Mouse (Mus musculus) mouse trophoblast stem cell (cell line): ENCODE measurements around the gene Tlk2.

Experiments
- in situ Hi-C, 2 experiments: fragments of 300-500 bp; cut with MseI, MboI; formaldehyde crosslinking; loops; 2 replicates in 1 of 2; 3 replicates in 1 of 2; pipeline ENCODE4 v1.15.1; 2025

The Tlk2 gene

GRCm38 (mm10) chr11:105164516-105165510 is 13.8 kb upstream of the Tlk2 start:
- in situ Hi-C loops = no loop called here

DNA sequence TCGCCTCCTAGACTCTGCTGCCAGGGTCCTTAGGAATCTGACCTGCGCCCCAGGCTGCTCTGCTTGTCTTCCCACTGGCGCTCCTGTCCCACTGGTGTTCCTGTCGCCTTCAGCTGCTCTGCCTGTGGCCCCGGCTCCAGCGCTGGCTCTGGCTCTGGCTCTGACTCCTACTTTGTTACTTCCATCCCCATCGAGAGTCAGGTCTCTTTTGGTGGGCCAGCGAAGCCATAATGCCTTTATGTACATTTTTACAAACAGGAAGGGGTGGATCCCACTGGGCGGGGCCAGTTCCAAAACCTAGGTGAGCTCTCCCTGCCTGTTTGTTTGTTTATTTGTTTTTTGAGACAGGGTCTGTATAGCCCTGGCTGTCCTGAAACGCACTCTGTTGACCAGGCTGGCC is 11.8 kb upstream of the Tlk2 start:
- in situ Hi-C loops = no loop called here

- in situ Hi-C loops = no loop called here
Observed at GRCm38 (mm10) chr11:105179523-105179922, 916 bp downstream of the Tlk2 start.

GRCm38 (mm10) chr11:105180471-105181091 is 2.0 kb downstream of the Tlk2 start:
- in situ Hi-C loops = no loop called here

GRCm38 (mm10) chr11:105181126-105181637 is 2.6 kb downstream of the Tlk2 start:
- in situ Hi-C loops = no loop called here

- in situ Hi-C loops = no loop called here
Observed at GRCm38 (mm10) chr11:105181689-105182460, 3.3 kb downstream of the Tlk2 start.

DNA sequence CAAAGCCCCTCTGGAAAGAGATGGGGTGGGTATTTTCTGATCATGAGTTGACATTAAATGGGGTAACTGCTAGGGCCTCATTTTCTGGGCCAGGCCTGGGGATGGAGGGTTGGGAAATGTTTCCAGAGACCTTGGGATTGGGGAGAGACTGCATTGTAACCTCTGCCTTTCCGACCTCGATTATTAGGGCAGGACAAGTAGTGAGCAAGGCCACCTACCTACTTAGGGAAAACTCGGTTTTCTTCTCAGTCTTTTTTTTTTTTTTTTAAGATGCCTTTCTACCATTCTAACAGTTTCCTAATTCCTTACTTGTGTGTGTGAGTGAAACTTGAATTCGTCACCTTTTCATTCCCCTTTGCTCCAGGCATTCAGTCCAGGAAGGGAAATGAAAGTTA is 3.9 kb downstream of the Tlk2 start:
- in situ Hi-C loops = no loop called here

GRCm38 (mm10) chr11:105184678-105185077 is 6.1 kb downstream of the Tlk2 start:
- in situ Hi-C loops = no loop called here

- in situ Hi-C loops = no loop called here
Observed at GRCm38 (mm10) chr11:105192186-105192585, 13.6 kb downstream of the Tlk2 start.

GRCm38 (mm10) chr11:105196893-105197662 is 18.5 kb downstream of the Tlk2 start:
- in situ Hi-C loops = no loop called here

- in situ Hi-C loops = no loop called here
Observed at GRCm38 (mm10) chr11:105202403-105202802, 23.8 kb downstream of the Tlk2 start.

DNA sequence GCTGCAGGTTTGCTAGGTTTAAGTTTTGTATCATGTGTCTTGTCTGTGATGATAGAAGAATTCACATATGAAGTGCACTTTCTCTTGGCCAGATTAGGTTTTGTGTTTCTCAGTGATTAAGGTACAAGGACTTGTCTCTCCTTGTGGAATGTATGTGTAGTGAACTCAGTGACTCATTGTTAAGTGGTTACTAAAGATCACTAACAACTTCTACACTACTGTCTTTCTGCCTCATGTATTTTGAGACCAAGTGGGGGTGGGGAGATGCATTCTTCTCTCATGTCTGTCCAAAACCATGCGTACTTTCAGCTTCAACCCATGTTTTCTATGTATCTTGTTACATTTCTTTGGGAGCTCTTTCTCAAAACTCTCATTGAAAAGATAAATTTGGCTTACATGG is 31.4 kb downstream of the Tlk2 start:
- in situ Hi-C loops = no loop called here

DNA sequence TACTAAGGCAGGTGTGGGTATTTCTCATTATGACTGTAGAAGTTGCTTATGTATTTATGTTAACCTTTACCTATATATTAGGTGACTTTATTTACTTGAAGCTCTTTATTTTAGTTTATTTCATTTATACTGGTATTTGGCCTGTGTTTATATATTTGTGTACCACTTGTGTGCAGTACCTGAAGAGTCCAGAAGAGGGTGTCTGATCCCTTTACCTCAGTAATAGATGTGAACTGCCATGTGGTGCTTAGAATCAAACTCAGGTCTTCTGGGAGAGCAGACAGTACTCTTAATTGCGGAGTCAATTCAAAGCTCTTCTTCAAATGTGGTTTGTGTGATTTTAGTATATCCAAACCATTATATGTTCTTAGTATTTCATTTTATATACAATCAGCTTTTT is 35.6 kb downstream of the Tlk2 start:
- in situ Hi-C loops = no loop called here

DNA sequence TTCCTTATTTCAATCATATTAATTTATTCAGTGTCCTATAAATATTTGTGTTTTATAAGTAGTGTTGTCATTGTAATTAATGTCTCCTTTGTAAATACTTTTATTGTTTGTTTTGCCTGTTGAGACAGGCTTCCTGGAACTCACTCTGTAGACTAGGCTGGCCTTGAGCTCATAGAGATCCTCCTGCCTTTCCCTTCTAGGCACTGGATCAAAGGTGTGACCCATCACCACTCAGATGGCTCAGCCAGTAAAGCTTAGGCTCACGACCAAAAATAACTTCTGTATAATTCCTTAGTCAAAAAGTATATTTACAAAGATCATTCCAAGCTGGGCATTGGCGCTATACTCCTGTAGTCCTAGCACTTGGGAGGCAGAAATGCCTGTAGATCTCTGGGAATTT is 39.2 kb downstream of the Tlk2 start:
- in situ Hi-C loops = no loop called here

DNA sequence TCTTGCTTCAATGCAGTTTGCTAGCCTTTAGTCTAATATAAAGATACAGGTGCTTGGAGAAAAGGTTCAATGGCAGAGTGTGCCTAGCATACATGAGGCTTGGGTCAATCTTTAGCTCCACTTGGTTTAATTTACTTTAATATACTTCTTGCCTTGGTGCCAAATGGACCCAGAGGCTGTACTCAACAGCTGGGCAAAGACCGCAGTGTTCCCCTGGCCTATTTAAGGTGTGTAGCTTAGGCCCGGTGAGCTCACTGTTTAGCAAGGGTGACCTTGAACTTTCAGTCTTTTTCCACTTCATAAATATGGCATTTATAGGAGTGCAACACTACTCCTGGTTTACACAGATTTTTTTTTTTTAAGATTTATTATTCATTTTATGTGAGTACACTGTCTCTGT is 55.9 kb downstream of the Tlk2 start:
- in situ Hi-C loops = no loop called here

GRCm38 (mm10) chr11:105240991-105241390 is 62.4 kb downstream of the Tlk2 start:
- in situ Hi-C loops = no loop called here

- in situ Hi-C loops = no loop called here
Observed at GRCm38 (mm10) chr11:105246369-105246768, 67.8 kb downstream of the Tlk2 start.

DNA sequence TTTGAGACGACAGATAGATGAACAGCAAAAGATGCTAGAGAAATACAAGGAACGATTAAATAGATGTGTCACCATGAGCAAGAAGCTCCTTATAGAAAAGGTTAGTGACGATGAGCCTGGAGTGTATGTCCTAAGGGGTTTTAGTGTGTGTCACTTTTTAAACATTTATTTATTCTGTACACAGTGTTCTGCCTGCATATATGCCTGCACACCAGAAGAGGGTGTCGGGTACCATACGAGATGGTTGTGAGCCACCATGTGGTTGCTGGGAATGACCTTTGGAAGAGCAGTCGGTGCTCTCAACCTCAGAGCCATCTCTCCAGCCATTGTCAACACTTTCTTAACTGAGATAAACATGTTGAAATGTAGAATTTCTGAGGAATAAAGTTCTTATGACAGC is 68.2 kb downstream of the Tlk2 start:
- in situ Hi-C loops = no loop called here

DNA sequence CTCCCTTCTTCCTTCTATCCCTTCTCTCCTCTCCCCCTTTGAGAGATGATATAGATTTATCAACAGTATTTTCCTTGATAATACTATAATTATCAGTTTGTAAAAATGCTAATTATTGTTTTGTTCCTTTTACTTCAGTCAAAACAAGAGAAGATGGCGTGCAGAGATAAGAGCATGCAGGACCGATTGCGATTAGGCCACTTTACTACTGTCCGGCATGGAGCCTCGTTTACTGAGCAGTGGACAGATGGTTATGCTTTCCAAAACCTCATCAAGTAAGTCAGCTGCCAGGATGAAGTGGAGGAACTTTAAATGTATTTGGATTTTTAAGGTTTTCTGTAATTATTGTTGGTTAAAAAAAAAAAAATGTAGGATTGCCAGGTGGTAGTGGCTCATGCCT is 68.7 kb downstream of the Tlk2 start:
- in situ Hi-C loops = no loop called here

- in situ Hi-C loops = no loop called here
Observed at GRCm38 (mm10) chr11:105259733-105260132, 81.1 kb downstream of the Tlk2 start.

DNA sequence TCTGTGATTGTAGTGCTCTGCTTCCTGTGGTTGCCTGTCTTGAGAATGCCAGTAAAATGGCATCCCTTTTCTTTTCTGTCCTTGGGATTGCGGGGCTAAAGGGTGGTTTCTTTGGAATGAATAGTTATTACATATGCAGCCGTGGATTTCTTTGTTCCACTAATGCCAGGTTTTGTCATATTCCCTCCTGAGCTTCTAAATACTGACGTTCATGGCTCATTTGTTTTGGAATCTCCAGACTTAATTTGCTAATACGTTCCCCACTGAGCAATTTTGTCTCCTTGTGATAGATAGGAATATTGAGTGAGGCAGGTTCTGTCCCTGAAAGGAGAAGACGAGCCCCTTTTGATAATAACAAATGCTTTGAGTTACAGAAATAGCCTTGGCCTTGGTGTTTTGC is 82.5 kb downstream of the Tlk2 start:
- in situ Hi-C loops = no loop called here
